Mouse (Mus musculus) ovary, postnatal 10 days (tissue): ENCODE data around the gene Nol4l.

ENCODE experiments used
- DNase-seq: peaks from one replicate; pipeline ENCODE4 v3.0.0; 2022; ENCODE audit warnings: low spot score

Nol4l gene

GRCm38 (mm10) chr2:153529931-153530766 is at the start of gene Nol4l:
Gene Nol4l (minus strand): TSS chr2:153529971.
- no peak for DNase-seq

GRCm38 (mm10) chr2:153577122-153577521 is 47.4 kb upstream of the Nol4l start:
- DNase-seq, result no peak

- DNase-seq, result no peak
Measured at GRCm38 (mm10) chr2:153576150-153576549, 46.4 kb upstream of the Nol4l start.

- DNase-seq, result no peak
Measured at GRCm38 (mm10) chr2:153575554-153575953, 45.8 kb upstream of the Nol4l start.

GRCm38 (mm10) chr2:153573101-153573500 is 43.3 kb upstream of the Nol4l start:
- DNase-seq, result no peak

- DNase-seq, result no peak
Measured at GRCm38 (mm10) chr2:153568541-153568940, 38.8 kb upstream of the Nol4l start.

- DNase-seq, result no peak
Measured at GRCm38 (mm10) chr2:153568013-153568412, 38.2 kb upstream of the Nol4l start.

GRCm38 (mm10) chr2:153564343-153564742 is 34.6 kb upstream of the Nol4l start:
- no peak for DNase-seq

GRCm38 (mm10) chr2:153561564-153561963 is 31.8 kb upstream of the Nol4l start:
- no peak for DNase-seq

GRCm38 (mm10) chr2:153560664-153561541 is 31.1 kb upstream of the Nol4l start:
- DNase-seq, result no peak

GRCm38 (mm10) chr2:153559613-153560152 is 29.9 kb upstream of the Nol4l start:
- DNase-seq, result no peak

GRCm38 (mm10) chr2:153558464-153558863 is 28.7 kb upstream of the Nol4l start:
- DNase-seq, result no peak

GRCm38 (mm10) chr2:153557259-153557658 is 27.5 kb upstream of the Nol4l start:
- DNase-seq, result no peak

GRCm38 (mm10) chr2:153556208-153556607 is 26.4 kb upstream of the Nol4l start:
- no peak for DNase-seq

- DNase-seq, result no peak
Measured at GRCm38 (mm10) chr2:153554543-153554942, 24.8 kb upstream of the Nol4l start.

GRCm38 (mm10) chr2:153549486-153549885 is 19.7 kb upstream of the Nol4l start:
- no peak for DNase-seq

- no peak for DNase-seq
Measured at GRCm38 (mm10) chr2:153548221-153548923, 18.6 kb upstream of the Nol4l start.

- DNase-seq, result no peak
Measured at GRCm38 (mm10) chr2:153547633-153548032, 17.9 kb upstream of the Nol4l start.

- no peak for DNase-seq
Measured at GRCm38 (mm10) chr2:153546972-153547371, 17.2 kb upstream of the Nol4l start.

GRCm38 (mm10) chr2:153546471-153546870 is 16.7 kb upstream of the Nol4l start:
- no peak for DNase-seq

- DNase-seq, result no peak
Measured at GRCm38 (mm10) chr2:153544771-153545170, 15.0 kb upstream of the Nol4l start.
